Mouse (Mus musculus) adrenal gland, postnatal 0 days (tissue): ENCODE data around the gene Ddx19b. TPM values are rescaled to one million over a fixed set of nuclear protein-coding genes. Genes with fewer than 3 reads are reported as not detected.

ENCODE experiments used
- microRNA-seq: library from miRNA; unstranded; fragments of <30 nt; microRNA quantifications from one replicate; pipeline ENCODE4, GENCODE M21; 2016; ENCODE audit warnings: borderline replicate concordance; ENCODE audit not compliant: insufficient number of aligned reads
- polyA plus RNA-seq: library from polyadenylated mRNA; unstranded; fragments of >200 nt; fragmentation: Nextera tagmentation; extraction: Ambion mirVana; gene quantifications from 2 replicates; pipeline ENCODE4 v1.2.1, GENCODE M21; 2015

Gene Ddx19b
- 2.0 and 2.9 TPM in 2 replicates for polyA plus RNA-seq

GRCm38 (mm10) chr8:111031572-111031971, at the start of gene Ddx19b:
Gene Ddx19b (minus strand): TSS chr8:111031751.

GRCm38 (mm10) chr8:111056158-111056663, 24.7 kb upstream of the Ddx19b start, which contains the start of gene Exosc6:
Gene Exosc6 (plus strand): TSS chr8:111056339.

GRCm38 (mm10) chr8:111032916-111033315, 1.4 kb upstream of the Ddx19b start, which contains the start of gene Aars:
Gene Aars (plus strand): TSS chr8:111033144.

GRCm38 (mm10) chr8:110997547-110998531, 33.7 kb downstream of the Ddx19b start, which contains the start of gene Ddx19a:
Gene Ddx19a (minus strand): TSS chr8:110997800.

Small RNAs within 50 kb of the gene (microRNA-seq; reads per million reads assigned to microRNA genes)
- not detected for gene Gm24103
- gene Mir3473d = not detected

Other genes with a start within 250 kb of the Ddx19b start
- 5.5 and 8.3 TPM in 2 replicates for gene Il34, start 225.8 kb downstream of the Ddx19b start, polyA plus RNA-seq
- 45.2 and 62.4 TPM in 2 replicates for gene Cog4, start 185.2 kb downstream of the Ddx19b start, polyA plus RNA-seq
- 30.9 and 48.4 TPM in 2 replicates for gene Sf3b3, start 185.0 kb downstream of the Ddx19b start, polyA plus RNA-seq
- gene Fuk, start 129.3 kb downstream of the Ddx19b start, polyA plus RNA-seq = 3.1 and 4.3 TPM in 2 replicates
- 15.9 and 17.3 TPM in 2 replicates for gene St3gal2, start 111.8 kb downstream of the Ddx19b start, polyA plus RNA-seq
- gene Ddx19a, start 34.0 kb downstream of the Ddx19b start, polyA plus RNA-seq = 10.0 and 10.7 TPM in 2 replicates
- gene Aars, start 1.4 kb upstream of the Ddx19b start, polyA plus RNA-seq = 28.0 and 57.3 TPM in 2 replicates
- gene Exosc6, start 24.6 kb upstream of the Ddx19b start, polyA plus RNA-seq = 15.1 and 20.4 TPM in 2 replicates
- 0.20 and 2.9 TPM in 2 replicates for gene Clec18a, start 60.7 kb upstream of the Ddx19b start, polyA plus RNA-seq
- 6.0 and 8.8 TPM in 2 replicates for gene Pdpr, start 62.9 kb upstream of the Ddx19b start, polyA plus RNA-seq
- 43.6 and 59.6 TPM in 2 replicates for gene Glg1, start 227.5 kb upstream of the Ddx19b start, polyA plus RNA-seq